Mouse (Mus musculus) heart, embryonic 16.5 days (tissue): ENCODE measurements at regions not wholly inside any gene's neighbourhood (a gene's known extent, or its start where the extent isn't known, plus 50 kb on each side); places are given as distances from the start of the nearest gene placed in this dataset.

ENCODE experiments used
- ATAC-seq: fragments of 200-750 bp; cut with Nextera tagmentation; replicated peaks from 2 replicates; pipeline ENCODE4 v1.8.0; 2017; ENCODE audit warnings: moderate number of reproducible peaks; ENCODE audit not compliant: insufficient read depth, low FRiP score; ENCODE audit errors: extremely low read depth
- H3K27ac ChIP-seq: fragments of 300-500 bp; sonication (generic); 2 replicates; pipeline ENCODE4 v1.5.1; 2014; ENCODE audit warnings: mild to moderate bottlenecking, low read length, control low read depth, moderate library complexity
- H3K27me3 ChIP-seq: fragments of 300-500 bp; sonication (generic); 2 replicates; pipeline ENCODE4 v1.6.1; 2014; ENCODE audit warnings: low read length, mixed read lengths; ENCODE audit not compliant: control insufficient read depth, insufficient read depth
- H3K36me3 ChIP-seq: fragments of 300-500 bp; sonication (generic); 2 replicates; pipeline ENCODE4 v1.6.1; 2014; ENCODE audit not compliant: control insufficient read depth, insufficient read depth
- H3K4me1 ChIP-seq: fragments of 300-500 bp; sonication (generic); 2 replicates; pipeline ENCODE4 v1.6.1; 2014; ENCODE audit warnings: low read length, mixed read lengths; ENCODE audit not compliant: control insufficient read depth, insufficient read depth
- H3K4me2 ChIP-seq: fragments of 300-500 bp; sonication (generic); 2 replicates; pipeline ENCODE4 v1.6.1; 2014; ENCODE audit warnings: low read depth, mild to moderate bottlenecking, control low read depth, low read length
- H3K4me3 ChIP-seq: fragments of 300-500 bp; sonication (generic); 2 replicates; pipeline ENCODE4 v1.5.1; 2014; ENCODE audit warnings: mild to moderate bottlenecking, control low read depth, low read length
- H3K9ac ChIP-seq: fragments of 300-500 bp; sonication (generic); 2 replicates; pipeline ENCODE4 v1.6.1; 2014; ENCODE audit warnings: low read length, control low read depth
- H3K9me3 ChIP-seq: fragments of 300-500 bp; sonication (generic); replicated peaks from 2 replicates; pipeline ENCODE4 v1.6.1; 2016; ENCODE audit warnings: low read length; ENCODE audit not compliant: control insufficient read depth
- WGBS: fragments of 180-500 bp; shearing (Covaris S2); extraction: QIAGEN DNeasy Blood & Tissue Kit; methylation state at CpG from one replicate; pipeline ENCODE4 v1.1.7; 2014; 5-methylcytosine and 5-hydroxymethylcytosine counted together

- Histone ChIP-seq H3K27ac (no peak overlapping the region), H3K27me3 (no peaks in the 10 kb centered on the region), H3K36me3 (no peaks in the 10 kb centered on the region), H3K9me3 (peaks cover 5% of the 10 kb centered on the region), H3K9ac (no peak overlapping the region), H3K4me3 (no peak overlapping the region), H3K4me2 (no peak overlapping the region), H3K4me1 (no peaks in the 10 kb centered on the region)
- ATAC-seq = no peak
- 64% methylated on average over 2 of the region's 2 CpGs for WGBS
These were observed 310.5 kb upstream of the 4930583I09Rik start for GRCm38 (mm10) chr17:65146376-65146775.

- H3K4me1 ChIP-seq = no peaks in the 10 kb centered on the region
- no peak overlapping the region for H3K4me2 ChIP-seq
- no peak for ATAC-seq
- WGBS = 69% methylated on average over 5 of the region's 5 CpGs
- no peaks in the 10 kb centered on the region for H3K9me3 ChIP-seq
- H3K36me3 ChIP-seq = no peaks in the 10 kb centered on the region
- H3K4me3 ChIP-seq = no peak overlapping the region
- no peak overlapping the region for H3K9ac ChIP-seq
- H3K27ac ChIP-seq = no peak overlapping the region
- no peaks in the 10 kb centered on the region for H3K27me3 ChIP-seq
These were observed 278.8 kb upstream of the 4930583I09Rik start for GRCm38 (mm10) chr17:65114651-65115050.

GRCm38 (mm10) chr17:65113121-65113520 lies 277.2 kb upstream of the 4930583I09Rik start:
- Histone ChIP-seq H3K4me1 (no peaks in the 10 kb centered on the region), H3K4me3 (no peak overlapping the region), H3K36me3 (no peaks in the 10 kb centered on the region), H3K9me3 (no peaks in the 10 kb centered on the region), H3K27me3 (no peaks in the 10 kb centered on the region), H3K4me2 (no peak overlapping the region), H3K9ac (no peak overlapping the region), H3K27ac (no peak overlapping the region)
- 60% methylated on average over 3 of the region's 3 CpGs for WGBS
- ATAC-seq = no peak

GRCm38 (mm10) chr17:65105622-65106021 lies 269.8 kb upstream of the 4930583I09Rik start:
- Histone ChIP-seq H3K9ac (no peak overlapping the region), H3K27ac (no peak overlapping the region), H3K4me3 (no peak overlapping the region), H3K4me1 (no peaks in the 10 kb centered on the region), H3K4me2 (no peak overlapping the region), H3K27me3 (no peaks in the 10 kb centered on the region), H3K36me3 (no peaks in the 10 kb centered on the region), H3K9me3 (no peaks in the 10 kb centered on the region; the same call in 1 of the 2 replicates)
- WGBS = 83% methylated on average over 2 of the region's 2 CpGs
- ATAC-seq = no peak

- Histone ChIP-seq H3K27ac (peak overlapping the region; percentile 91), H3K36me3 (no peaks in the 10 kb centered on the region), H3K27me3 (no peaks in the 10 kb centered on the region), H3K4me1 (peaks cover 5% of the 10 kb centered on the region), H3K9me3 (no peaks in the 10 kb centered on the region; the same call in 1 of the 2 replicates), H3K9ac (no peak overlapping the region), H3K4me3 (peak overlapping the region; percentile 29), H3K4me2 (peak overlapping the region; percentile 29)
- ATAC-seq = peak; percentile 96
- WGBS = 29% methylated on average over 6 of the region's 6 CpGs
These were observed 265.3 kb upstream of the 4930583I09Rik start for GRCm38 (mm10) chr17:65101157-65101556.

- Histone ChIP-seq H3K9me3 (no peaks in the 10 kb centered on the region), H3K27ac (no peak overlapping the region), H3K4me1 (no peaks in the 10 kb centered on the region), H3K4me3 (no peak overlapping the region), H3K4me2 (no peak overlapping the region), H3K9ac (no peak overlapping the region), H3K27me3 (no peaks in the 10 kb centered on the region), H3K36me3 (no peaks in the 10 kb centered on the region)
- no peak for ATAC-seq
- WGBS = 91% methylated on average over 8 of the region's 8 CpGs
These were observed 246.4 kb upstream of the 4930583I09Rik start for GRCm38 (mm10) chr17:65082249-65082648.

GRCm38 (mm10) chr17:65081779-65082086 lies 245.9 kb upstream of the 4930583I09Rik start:
- Histone ChIP-seq H3K9ac (no peak overlapping the region), H3K9me3 (no peaks in the 10 kb centered on the region), H3K27me3 (no peaks in the 10 kb centered on the region), H3K36me3 (no peaks in the 10 kb centered on the region), H3K4me1 (no peaks in the 10 kb centered on the region), H3K4me3 (no peak overlapping the region), H3K4me2 (no peak overlapping the region), H3K27ac (no peak overlapping the region)
- 66% methylated on average over 2 of the region's 2 CpGs for WGBS
- no peak for ATAC-seq

- Histone ChIP-seq H3K36me3 (no peaks in the 10 kb centered on the region), H3K9me3 (no peaks in the 10 kb centered on the region), H3K4me1 (no peaks in the 10 kb centered on the region), H3K9ac (no peak overlapping the region), H3K4me3 (no peak overlapping the region), H3K27ac (no peak overlapping the region), H3K27me3 (no peaks in the 10 kb centered on the region), H3K4me2 (no peak overlapping the region)
- 61% methylated on average over 9 of the region's 9 CpGs for WGBS
- ATAC-seq = no peak
These were observed 245.4 kb upstream of the 4930583I09Rik start for GRCm38 (mm10) chr17:65081072-65081778.

GRCm38 (mm10) chr17:65074878-65075277 lies 239.0 kb upstream of the 4930583I09Rik start:
- ATAC-seq = no peak
- Histone ChIP-seq H3K27ac (no peak overlapping the region), H3K27me3 (no peaks in the 10 kb centered on the region), H3K9ac (no peak overlapping the region), H3K4me2 (no peak overlapping the region), H3K9me3 (no peaks in the 10 kb centered on the region), H3K36me3 (no peaks in the 10 kb centered on the region), H3K4me1 (no peaks in the 10 kb centered on the region), H3K4me3 (no peak overlapping the region)
- WGBS = 83% methylated on average over 4 of the region's 4 CpGs
